Mouse (Mus musculus) lung, postnatal 0 days (tissue): Measurements from ENCODE around the gene Gm9040.
"Not testable (repeated sequence)": the region's sequence is repeated elsewhere in the genome, so short reads cannot be mapped to it uniquely, and the experiment has no call there.

Source experiments
- CTCF ChIP-seq: IDR thresholded peaks from 2 replicates; pipeline ENCODE4 v1.5.1; 2016; ENCODE audit warnings: antibody characterized with exemption, mild to moderate bottlenecking
- EP300 ChIP-seq: IDR thresholded peaks from 2 replicates; pipeline ENCODE4 v1.6.1; 2016; ENCODE audit warnings: antibody characterized with exemption, mild to moderate bottlenecking, control low read depth

- not testable (repeated sequence) for TF ChIP-seq CTCF, EP300
Measured at GRCm38 (mm10) chr10:118343155-118343554, 16.4 kb upstream of the Gm9040 start, which contains the start of gene Gm9046.
